Mouse (Mus musculus): ENCODE measurements at regions not wholly inside any gene's neighbourhood (a gene's known extent, or its start where the extent isn't known, plus 50 kb on each side); places are given as distances from the start of the nearest gene placed in this dataset.
A peak's percentile ranks its signal among the peaks of the same experiment; 100 is the strongest.
"Not testable (repeated sequence)": the region's sequence is repeated elsewhere in the genome, so short reads cannot be mapped to it uniquely, and the experiment has no call there.

DNA sequence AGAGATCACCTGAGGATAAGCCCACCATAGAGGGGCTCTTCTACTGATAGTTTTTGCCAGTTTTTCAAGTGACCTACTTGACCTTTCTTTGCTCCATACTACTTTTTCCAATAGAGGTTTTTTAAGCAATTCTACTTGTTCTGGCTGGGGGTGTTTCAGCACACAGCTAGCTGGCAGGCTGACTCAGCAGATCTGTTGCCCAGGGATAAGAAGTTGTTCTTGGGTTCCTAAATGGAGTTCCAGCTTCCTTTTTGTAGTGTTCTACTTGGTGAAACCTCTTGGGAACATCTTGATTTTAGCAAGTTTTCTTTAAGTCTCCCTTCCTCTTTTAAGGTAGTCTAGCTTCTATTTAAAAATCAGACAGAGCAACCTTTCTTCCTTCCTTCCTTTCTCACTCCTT lies 61.0 kb downstream of the 4930474N05Rik start:
- DNase-seq (ENCODE audit: low spot score in 2 of 2), result no peak

DNA sequence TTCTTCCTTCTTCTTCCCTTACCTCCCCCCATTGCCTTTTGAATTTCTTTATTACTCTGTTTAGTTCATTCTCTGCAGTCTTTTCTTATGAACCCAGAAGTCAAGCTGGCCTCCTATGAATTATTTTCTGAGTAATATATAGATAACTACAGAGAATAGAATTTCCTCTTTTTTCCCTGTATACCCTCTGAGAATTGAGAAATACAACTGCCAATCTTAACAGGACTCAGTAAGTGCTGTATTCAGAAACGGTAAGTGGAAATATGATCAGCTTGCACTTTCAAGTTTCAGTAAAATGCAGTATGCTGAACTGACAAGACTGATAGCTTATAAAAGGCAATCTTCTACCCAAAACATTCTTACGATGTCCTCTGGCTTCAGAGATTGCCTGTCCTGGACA lies 61.5 kb downstream of the 4930474N05Rik start:
- no peak for DNase-seq (ENCODE audit: low spot score in 2 of 2)

DNA sequence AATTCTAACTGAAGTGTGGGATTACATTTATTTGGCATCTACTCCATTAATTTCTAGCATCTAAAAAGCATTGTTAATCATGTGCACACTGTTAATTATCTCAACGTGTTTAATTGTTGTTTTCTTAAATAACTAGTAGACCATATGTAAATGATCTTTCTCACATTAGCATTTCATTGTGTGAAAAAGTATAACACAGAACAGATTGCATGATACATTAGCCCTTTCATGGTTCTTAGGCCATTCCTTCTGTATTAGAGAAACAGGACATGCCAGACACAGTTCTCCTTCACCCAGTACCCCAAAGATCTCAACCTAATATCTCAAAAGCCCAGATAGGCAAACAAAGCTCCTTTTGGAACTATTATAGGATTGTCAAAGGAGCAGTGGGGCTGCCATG lies 89.0 kb downstream of the 4930474N05Rik start:
- DNase-seq (ENCODE audit: low spot score in 2 of 2), result no peak

- DNase-seq (ENCODE audit: low spot score in 2 of 2), result no peak
Measured at GRCm38 (mm10) chr14:36196517-36196916, 101.8 kb downstream of the 4930474N05Rik start.

GRCm38 (mm10) chr14:36198396-36198795 lies 103.7 kb downstream of the 4930474N05Rik start:
- DNase-seq (ENCODE audit: low spot score in 2 of 2), result no peak

- DNase-seq (ENCODE audit: low spot score in 2 of 2), result peak in 1 of 2 experiments; percentile 2
Measured at GRCm38 (mm10) chr14:36203855-36204254, 109.1 kb downstream of the 4930474N05Rik start.

DNA sequence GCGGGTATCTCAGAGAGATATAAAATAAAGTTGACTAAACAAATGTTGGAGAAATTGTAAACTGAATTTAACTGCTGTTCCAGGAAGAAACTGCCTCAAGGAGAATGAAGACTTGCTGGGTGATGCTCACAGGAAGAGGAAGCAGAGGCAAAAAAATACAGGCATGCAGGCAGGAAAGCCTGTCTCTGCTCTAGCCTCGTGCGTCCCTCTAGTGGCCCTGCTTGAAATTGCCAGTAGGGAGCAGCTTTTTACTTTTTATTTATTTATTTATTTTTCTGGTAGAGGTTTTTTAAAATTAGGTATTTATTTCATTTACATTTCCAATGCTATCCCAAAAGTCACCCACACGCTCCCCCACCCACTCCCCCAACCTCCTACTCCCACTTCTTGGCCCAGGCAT lies 118.1 kb downstream of the 4930474N05Rik start:
- peak; percentile 25 to 39 for DNase-seq (ENCODE audit: low spot score in 2 of 2)

GRCm38 (mm10) chr14:36245849-36246248 lies 151.1 kb downstream of the 4930474N05Rik start:
- no peak for DNase-seq (ENCODE audit: low spot score in 2 of 2)

- peak in 1 of 2 experiments; percentile 4 for DNase-seq (ENCODE audit: low spot score in 2 of 2)
Measured at GRCm38 (mm10) chr14:36262126-36262525, 167.4 kb downstream of the 4930474N05Rik start.

GRCm38 (mm10) chr14:36283825-36284414 lies 189.2 kb downstream of the 4930474N05Rik start:
- no peak for DNase-seq (ENCODE audit: low spot score in 2 of 2)

DNA sequence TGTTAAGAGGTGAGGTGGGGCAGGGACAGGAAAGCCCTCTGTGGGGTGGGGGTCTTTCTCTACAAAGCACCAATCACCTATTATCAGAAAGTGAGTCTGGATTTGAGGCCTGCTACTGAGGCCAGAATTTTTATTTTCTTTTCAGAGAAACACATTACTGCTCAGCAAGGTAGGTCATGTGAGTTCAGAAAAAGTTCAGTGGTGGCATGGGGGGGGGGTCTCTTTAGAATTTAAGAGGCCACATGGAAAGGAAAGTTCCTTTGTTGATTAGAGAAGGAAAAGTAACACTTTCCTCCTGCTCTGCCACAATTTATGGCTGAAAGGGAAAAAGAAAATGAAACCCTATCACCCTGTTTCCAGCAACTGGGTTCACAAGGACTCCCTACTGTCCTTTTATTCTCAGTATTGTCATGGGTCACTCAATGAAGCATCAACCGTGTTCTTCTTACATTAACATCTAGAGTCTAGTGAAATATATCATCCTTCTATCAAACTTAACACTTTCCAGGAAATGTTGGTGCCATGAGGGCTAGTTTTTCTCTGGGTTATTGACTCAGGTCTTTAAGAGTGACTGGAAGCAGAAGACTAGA lies 194.1 kb downstream of the 4930474N05Rik start:
- no peak for DNase-seq (ENCODE audit: low spot score in 2 of 2)

DNA sequence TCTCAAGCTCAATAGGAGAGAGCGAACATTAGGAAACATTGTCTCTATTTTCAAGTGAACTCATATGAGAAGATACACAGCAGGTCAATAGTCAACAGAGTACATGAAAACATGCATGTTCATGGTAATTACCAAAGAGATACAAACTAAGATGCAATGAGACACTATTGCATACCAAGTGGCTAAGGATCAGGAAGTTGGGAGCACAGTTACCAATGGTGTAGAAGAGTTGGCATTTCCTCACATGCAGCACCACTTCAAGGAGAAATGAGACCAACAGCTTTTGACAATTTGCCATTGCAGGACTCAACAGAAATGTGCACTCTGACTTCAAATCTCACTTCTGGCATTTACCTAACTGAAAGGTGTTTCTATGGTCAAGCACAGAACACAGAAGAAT lies 215.6 kb downstream of the 4930474N05Rik start:
- no peak for DNase-seq (ENCODE audit: low spot score in 2 of 2)

GRCm38 (mm10) chr14:36314673-36315072 lies 220.0 kb downstream of the 4930474N05Rik start:
- DNase-seq (ENCODE audit: low spot score in 2 of 2), result not testable (repeated sequence)

- DNase-seq (ENCODE audit: low spot score in 2 of 2), result no peak
Measured at GRCm38 (mm10) chr14:36316418-36317111, 221.8 kb downstream of the 4930474N05Rik start.

DNA sequence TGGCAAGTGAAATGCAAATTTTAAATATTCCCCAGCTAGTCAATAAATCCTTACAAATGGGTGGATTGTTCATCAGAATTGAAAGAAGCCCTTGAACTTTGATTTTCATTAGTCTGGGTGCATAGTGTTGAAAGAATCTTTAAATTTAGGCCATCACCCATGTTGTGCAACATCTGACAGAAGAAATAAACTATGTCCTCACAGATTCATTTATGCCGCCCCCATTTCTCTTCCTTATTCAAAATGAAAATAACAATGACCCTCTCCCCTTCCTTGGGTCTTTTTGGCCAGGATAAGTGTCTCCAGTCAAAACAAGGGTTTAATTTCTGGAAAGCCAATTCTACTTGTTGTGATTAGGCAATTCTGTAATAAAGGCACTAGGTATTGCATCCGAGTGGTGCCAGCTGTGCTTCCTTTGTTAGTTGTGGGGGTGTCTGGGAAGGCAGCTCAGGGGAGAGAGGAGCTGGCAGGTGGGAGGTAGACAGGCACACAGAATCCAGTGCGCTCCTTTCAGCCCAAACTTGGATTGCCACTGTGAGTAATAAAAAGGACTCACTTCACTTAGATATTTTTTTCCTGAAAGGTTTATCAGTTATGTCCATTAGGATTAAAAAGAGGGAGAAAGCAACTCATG lies 233.7 kb downstream of the 4930474N05Rik start:
- DNase-seq (ENCODE audit: low spot score in 2 of 2), result peak in 1 of 2 experiments; percentile 1

GRCm38 (mm10) chr14:36340832-36341231 lies 246.1 kb downstream of the 4930474N05Rik start:
- no peak for DNase-seq (ENCODE audit: low spot score in 2 of 2)

Measured in right cerebral cortex, postnatal 36 days (tissue).